Mouse (Mus musculus): ENCODE measurements around the gene Tor1aip2. TPM values are rescaled to one million over a fixed set of nuclear protein-coding genes. Genes with fewer than 3 reads are reported as not detected.

Tor1aip2 gene
- total RNA-seq, 2 experiments from 2014 or later = 46.2 to 52.5 TPM

GRCm38 (mm10) chr1:156103763-156104162, 68.6 kb downstream of the Tor1aip2 start:
- intact Hi-C loops (cut with DNase I) = no loop called here
- DNase-seq = no peak

- no peak for DNase-seq
- intact Hi-C loops (cut with DNase I) = no loop called here
Measured at GRCm38 (mm10) chr1:156105381-156105780, 70.2 kb downstream of the Tor1aip2 start.

- no peak for DNase-seq
- intact Hi-C loops (cut with DNase I) = no loop called here
Measured at GRCm38 (mm10) chr1:156107424-156107823, 72.2 kb downstream of the Tor1aip2 start.

- intact Hi-C loops (cut with DNase I) = no loop called here
- DNase-seq = no peak
Measured at GRCm38 (mm10) chr1:156108400-156108799, 73.2 kb downstream of the Tor1aip2 start.

GRCm38 (mm10) chr1:156111090-156111489, 75.9 kb downstream of the Tor1aip2 start:
- intact Hi-C loops (cut with DNase I) = no loop called here

GRCm38 (mm10) chr1:156111728-156112127, 76.5 kb downstream of the Tor1aip2 start:
- intact Hi-C loops (cut with DNase I) = no loop called here

More at GRCm38 (mm10) chr1:156111090-156111489, 75.9 kb downstream of the Tor1aip2 start:
- DNase-seq = no peak

GRCm38 (mm10) chr1:156112142-156112541, 76.9 kb downstream of the Tor1aip2 start:
- no peak for DNase-seq
- intact Hi-C loops (cut with DNase I) = no loop called here

More at GRCm38 (mm10) chr1:156111728-156112127, 76.5 kb downstream of the Tor1aip2 start:
- no peak for DNase-seq

GRCm38 (mm10) chr1:156113884-156114499, 78.8 kb downstream of the Tor1aip2 start:
- no peak for DNase-seq
- intact Hi-C loops (cut with DNase I) = no loop called here

- no peak for DNase-seq
Measured at GRCm38 (mm10) chr1:156116770-156117169, 81.6 kb downstream of the Tor1aip2 start.

More at GRCm38 (mm10) chr1:156116770-156117169, 81.6 kb downstream of the Tor1aip2 start:
- intact Hi-C loops (cut with DNase I) = no loop called here

Other genes with a start within 250 kb of the Tor1aip2 start
- 10 to 100 TPM; 39.7 to 43.8 TPM for gene Qsox1, start 222.5 kb upstream of the Tor1aip2 start, total RNA-seq (2021)
- gene Cep350, start 62.1 kb upstream of the Tor1aip2 start, total RNA-seq (2021) = 10 to 100 TPM; 38.0 TPM
- 10 to 100 TPM; 87.5 to 87.7 TPM for gene Tor1aip1, start 1.1 kb downstream of the Tor1aip2 start, total RNA-seq (2021)
- under 1 TPM in 1 of 2 experiments, not detected in 1; 0.08 TPM for gene Fam163a, start 169.6 kb downstream of the Tor1aip2 start, total RNA-seq (2021)

Measured in heart, postnatal 36 days (tissue).